Mouse (Mus musculus): Measurements from ENCODE around the gene Gm26661.

Gene Gm26661

DNA sequence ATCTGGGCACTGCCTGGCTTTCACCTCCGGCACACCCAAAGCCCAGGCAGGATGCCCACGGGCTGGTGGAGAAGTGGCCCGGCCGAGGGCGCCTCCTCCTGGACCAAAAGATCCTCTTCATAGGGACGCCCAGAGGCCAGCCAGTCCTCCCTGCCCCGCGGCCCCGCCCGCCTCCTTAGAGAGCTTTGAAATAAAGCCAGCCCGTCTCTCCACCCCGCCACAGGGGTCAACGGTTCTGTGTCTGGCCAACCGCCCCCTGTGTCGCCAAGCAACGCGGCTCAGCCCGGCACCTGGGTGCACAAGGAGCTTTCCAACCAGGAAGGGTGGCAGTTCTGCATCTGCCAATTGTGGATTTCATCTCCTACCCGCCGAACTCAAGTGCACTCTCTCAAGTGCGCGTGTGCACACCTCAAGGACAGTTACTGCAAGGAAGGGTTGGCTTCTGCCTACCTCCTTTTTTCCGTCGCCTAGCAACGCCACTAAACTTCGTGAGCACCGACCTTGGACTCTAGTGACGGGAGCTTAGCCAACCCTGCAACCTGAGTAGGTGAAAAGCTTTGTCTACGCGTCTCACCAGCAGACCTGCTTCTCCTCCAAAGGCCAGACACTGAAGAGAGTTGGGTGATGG lies at the start of gene Gm26661:
Gm26661 (plus strand) TSS at position 56 of the 628 bp plus-strand sequence.
- DNase-seq = peak; percentile 38

DNA sequence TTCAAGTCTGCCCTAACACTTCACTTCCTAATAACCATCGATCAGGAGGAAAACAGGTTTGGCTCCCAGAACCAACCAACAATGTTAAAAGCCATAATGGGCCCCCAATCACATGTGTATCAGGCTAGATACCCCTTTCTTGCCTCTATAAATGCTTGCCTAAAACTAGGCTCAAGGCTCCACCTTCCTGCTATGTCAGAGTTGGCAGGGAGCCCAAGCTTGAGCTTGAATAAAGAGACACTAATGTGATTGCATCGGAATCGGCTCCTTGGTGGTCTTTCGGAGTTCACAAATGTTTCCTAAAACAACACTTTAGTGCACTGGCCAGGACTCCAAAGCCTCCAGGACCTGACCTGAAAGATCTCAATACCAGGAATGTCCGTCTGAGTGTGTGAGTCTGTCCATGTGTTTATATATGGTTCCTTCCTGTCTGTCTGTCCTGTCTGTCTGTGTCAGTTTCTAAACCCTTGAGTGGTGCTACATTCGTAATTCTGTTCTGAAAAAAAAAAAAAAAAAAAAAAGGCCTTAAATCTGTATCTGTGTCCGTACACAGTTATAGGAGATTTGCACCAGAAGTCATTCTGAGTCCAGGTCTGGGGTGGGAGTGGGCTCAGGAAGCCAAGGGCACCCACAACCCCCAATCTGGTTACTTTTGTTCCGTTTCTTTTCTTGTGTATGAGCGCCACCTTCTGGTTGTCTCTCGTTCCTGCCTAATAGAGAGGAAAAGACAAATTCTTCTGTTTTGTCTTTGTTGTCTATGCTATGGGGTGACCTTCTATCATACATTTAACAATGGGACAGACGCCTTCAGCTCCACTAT lies 42.2 kb upstream of the Gm26661 start:
- DNase-seq = peak; percentile 28

DNA sequence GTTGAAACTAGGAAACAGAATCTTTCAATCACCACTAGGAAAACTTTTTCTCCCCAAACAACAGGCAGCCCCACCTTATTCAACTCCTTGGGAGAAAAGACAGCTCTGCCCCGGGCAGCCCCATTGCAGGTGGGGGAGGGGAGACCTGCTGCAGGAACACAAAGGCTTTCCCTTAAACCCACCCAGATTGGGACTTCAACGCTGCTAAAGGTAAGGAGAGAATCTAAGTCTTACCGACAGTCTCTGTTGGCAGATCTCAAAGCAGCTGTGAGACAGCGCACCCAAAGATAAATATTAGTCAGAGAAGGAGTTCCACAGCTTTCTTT lies 41.7 kb upstream of the Gm26661 start:
- DNase-seq = no peak

- peak; percentile 61 for DNase-seq
Observed at GRCm38 (mm10) chr14:7765569-7766314, 25.6 kb upstream of the Gm26661 start.

- DNase-seq = peak; percentile 46
Observed at GRCm38 (mm10) chr14:7773714-7774389, 17.5 kb upstream of the Gm26661 start.

- DNase-seq = no peak
Observed at GRCm38 (mm10) chr14:7786073-7786472, 5.3 kb upstream of the Gm26661 start.

- DNase-seq = peak; percentile 16
Observed at GRCm38 (mm10) chr14:7789266-7790030, 1.9 kb upstream of the Gm26661 start.

- no peak for DNase-seq
Observed at GRCm38 (mm10) chr14:7791061-7791531, 291 bp upstream of the Gm26661 start.

- no peak for DNase-seq
Observed at GRCm38 (mm10) chr14:7795961-7796360, 4.6 kb downstream of the Gm26661 start.

DNA sequence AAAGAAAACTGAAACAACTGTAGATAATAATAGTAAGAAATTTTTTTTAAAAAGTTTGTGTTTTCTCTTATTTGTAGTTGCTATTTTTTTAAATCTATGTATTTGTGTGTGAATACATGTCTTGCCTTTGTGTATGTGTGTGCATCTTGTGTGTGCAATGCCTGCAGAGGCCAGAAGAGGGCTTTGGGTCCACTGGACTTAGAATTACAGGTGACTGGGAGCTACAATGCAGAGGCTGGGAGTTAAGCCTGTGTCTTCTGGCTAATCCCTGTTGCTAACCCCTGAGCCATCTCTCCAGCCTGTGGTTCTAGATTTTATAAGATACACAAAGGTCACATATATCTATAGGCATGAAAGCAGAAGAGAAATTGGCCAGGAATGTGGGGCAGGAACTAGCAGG lies 9.2 kb downstream of the Gm26661 start:
- DNase-seq = no peak

DNA sequence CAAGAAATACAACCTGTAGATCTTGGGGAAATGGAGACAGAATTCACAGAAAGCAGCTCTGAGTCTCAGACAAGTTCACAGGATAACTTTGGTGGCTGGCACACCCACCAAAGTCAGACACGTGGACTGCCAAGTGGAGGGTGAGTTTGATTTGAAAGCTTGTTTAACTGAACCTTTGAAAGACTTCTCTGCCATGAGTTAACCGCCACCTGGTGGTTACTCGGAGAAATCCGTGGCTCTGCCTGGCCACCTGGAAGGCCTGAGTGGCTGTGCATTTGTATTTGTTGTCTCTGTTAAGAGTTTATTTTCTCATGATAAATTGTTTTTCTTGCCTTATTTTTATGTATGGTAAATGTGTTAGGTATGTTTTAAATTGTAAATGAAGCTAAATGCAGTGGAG lies 10.4 kb downstream of the Gm26661 start:
- peak; percentile 33 for DNase-seq

- no peak for DNase-seq
Observed at GRCm38 (mm10) chr14:7803874-7804557, 12.6 kb downstream of the Gm26661 start.

DNA sequence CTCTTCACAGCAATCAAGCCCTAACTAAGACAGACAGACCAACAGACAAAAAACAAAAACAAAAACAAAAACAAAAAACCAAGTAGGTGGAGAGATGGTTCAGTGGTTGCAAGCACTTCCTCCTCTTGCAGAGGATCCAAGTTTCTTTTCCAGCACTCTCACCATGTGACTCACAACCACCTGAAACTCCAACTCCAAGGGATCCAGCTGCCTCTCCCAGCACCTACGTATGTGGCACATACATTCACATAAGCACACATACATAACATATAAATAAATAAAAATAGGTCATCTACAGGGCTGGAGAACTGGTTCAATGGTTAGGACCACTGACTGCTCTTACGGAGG lies 13.1 kb downstream of the Gm26661 start:
- no peak for DNase-seq

DNA sequence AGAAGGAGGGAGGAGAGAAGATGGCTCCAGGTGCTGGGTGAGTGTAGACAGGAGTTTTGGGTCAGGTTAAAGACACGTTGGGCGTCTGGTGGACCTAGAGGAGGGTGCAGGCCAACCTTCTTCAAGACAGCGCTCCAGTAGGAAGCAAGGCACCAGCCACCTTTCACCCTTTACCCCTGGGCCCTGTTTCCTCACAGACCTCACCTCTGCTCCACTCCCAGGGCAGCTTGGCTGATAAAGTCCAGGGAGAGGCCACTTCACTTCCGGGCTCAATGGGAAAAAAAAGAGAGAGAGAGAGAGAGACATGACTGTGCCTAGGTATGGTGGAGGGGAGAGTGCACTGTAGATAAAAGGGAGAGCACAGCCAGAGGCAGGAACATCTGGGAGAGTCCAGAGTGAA lies 16.3 kb downstream of the Gm26661 start:
- no peak for DNase-seq

DNA sequence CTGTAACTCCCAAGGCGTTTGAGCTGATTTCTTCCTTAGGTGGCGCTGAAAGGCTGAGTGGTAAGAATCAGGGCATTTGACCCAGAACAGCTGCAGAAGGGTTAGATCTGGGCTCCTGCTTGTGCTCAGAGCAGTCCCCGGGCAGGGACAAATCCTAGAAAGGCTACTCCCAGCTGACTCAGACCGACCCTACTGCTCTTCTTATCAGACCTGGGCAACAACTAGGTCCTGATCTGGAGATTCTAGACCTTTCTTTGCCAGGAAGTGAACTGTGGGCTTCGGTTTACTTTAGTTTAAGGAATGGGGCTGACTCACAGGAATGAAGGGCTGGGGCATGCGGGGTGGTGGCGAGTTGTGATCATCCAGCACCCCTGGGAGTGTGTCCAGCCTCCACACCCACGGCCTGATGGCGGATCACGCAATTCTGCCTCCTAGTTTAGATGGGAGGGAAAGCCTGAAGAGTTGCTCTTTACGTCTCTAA lies 17.2 kb downstream of the Gm26661 start:
- no peak for DNase-seq

DNA sequence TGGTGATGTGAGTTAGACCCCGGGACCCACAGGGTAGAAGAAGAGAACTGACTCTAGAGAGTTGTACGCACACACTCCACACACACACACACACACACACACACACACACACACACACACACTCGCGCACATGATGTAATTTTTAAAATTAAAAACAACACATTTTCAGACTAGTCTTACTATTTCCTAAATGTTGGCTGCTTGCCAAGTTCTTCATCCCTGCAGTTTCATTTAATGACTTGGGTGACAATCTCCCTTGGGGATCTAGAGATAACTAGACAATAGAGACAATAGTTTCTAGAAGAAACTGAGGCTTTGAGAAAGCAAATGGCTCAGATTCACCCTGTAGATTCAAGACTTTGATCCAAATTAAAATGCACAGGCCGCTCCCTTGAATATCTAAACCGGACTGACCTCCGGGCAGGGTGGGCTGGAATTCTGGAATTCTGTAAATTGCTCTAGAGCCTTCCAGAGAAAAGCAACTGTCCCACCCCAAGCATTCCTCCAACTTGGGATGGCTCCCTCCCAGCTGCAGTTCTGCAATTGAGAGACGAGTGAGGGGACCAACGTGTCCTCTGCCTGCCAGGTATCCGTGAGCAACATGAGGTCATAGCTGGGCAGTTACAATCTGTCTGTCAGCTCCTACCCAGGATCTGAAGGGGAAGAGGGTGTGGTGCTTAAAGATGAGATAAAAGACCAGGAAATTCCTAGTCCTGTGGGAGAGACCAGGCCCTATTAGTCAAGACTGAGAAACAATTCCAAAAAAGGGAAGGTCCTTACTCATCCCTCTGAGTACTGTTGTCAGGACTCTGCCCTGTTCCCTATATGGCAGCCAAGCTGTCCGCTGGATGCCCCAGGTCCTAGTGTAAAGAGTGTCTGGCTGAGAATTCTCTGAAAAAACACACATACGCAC lies 17.9 kb downstream of the Gm26661 start:
- no peak for DNase-seq

GRCm38 (mm10) chr14:7817770-7818462 lies 26.5 kb downstream of the Gm26661 start, which contains the start of gene Flnb:
Gene Flnb (plus strand): TSS chr14:7817957.
- DNase-seq = peak; percentile 96

DNA sequence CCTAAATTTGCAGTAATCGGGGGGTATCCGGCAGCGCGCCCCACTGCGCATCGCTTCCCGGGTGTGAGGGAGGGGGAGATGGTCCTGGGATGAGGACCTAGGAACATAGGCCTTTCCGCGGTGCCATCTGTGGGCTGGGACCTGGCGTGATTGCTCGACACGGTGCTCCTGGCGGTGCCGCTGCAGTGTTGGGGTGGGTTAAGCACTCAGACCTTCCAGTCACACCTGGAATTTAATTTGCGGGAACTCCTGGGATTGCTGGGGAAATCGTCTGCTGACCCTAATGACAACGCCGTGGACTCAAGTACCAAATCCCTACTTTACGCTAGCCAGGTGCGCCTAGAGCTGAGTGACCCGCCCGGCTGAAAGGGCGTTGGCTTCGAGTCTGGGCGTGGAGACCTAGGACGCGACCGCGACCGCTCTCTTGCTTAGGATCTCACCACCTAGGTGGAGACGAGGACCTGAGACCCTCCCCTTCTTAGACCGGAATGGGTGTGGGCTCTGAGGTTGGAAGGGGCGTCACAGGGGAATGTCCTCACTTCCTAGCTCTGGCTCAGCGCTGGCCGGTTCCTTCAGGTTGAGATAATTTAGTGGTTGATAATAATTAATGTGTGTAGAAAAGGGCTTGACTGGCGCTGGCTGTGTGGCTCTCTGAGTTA lies 27.2 kb downstream of the Gm26661 start:
- DNase-seq = no peak

DNA sequence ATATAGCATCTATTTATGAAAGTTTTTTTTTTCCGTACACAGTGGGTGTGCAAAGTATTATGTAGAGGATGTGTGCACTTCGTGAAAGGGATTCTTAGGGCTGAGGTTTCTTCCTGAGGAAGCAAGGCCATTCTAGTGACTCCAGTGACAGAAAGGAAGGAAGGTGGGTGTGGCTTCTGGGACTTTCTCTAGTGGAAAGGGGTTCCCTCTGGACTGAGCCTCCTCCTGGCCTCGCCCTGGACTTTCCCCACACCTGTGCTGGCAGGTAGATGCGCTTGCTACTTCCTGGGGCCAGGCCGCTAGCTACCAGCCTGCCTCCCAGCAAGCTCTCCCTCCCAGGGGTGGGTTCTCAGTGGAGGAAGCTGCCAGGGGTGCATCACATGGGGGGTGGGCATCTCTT lies 28.1 kb downstream of the Gm26661 start:
- no peak for DNase-seq

All from right cerebral cortex, postnatal 25 days (tissue).